Mouse (Mus musculus): Measurements from ENCODE around the gene Shisal2a.
"Not testable (repeated sequence)": the region's sequence is repeated elsewhere in the genome, so short reads cannot be mapped to it uniquely, and the experiment has no call there.

The Shisal2a gene

GRCm38 (mm10) chr4:108372166-108372565, 11.0 kb downstream of the Shisal2a start:
- DNase-seq (ENCODE audit: low read depth): no peak

GRCm38 (mm10) chr4:108371421-108371820, 11.7 kb downstream of the Shisal2a start:
- DNase-seq (ENCODE audit: low read depth): peak; percentile 90

GRCm38 (mm10) chr4:108370409-108370808, 12.7 kb downstream of the Shisal2a start:
- DNase-seq (ENCODE audit: low read depth): peak; percentile 96

- no peak for DNase-seq (ENCODE audit: low read depth)
These were observed 13.9 kb downstream of the Shisal2a start for GRCm38 (mm10) chr4:108369254-108369653.

GRCm38 (mm10) chr4:108364111-108364476, 19.1 kb downstream of the Shisal2a start:
- DNase-seq (ENCODE audit: low read depth): no peak

- no peak for DNase-seq (ENCODE audit: low read depth)
These were observed 19.6 kb downstream of the Shisal2a start for GRCm38 (mm10) chr4:108363355-108364110.

- DNase-seq (ENCODE audit: low read depth): no peak
These were observed 20.6 kb downstream of the Shisal2a start for GRCm38 (mm10) chr4:108362321-108363261.

GRCm38 (mm10) chr4:108360136-108361055, 22.8 kb downstream of the Shisal2a start:
- no peak for DNase-seq (ENCODE audit: low read depth)

GRCm38 (mm10) chr4:108358498-108358897, 24.7 kb downstream of the Shisal2a start:
- no peak for DNase-seq (ENCODE audit: low read depth)

- DNase-seq (ENCODE audit: low read depth): no peak
These were observed 25.7 kb downstream of the Shisal2a start for GRCm38 (mm10) chr4:108357458-108357857.

- not testable (repeated sequence) for DNase-seq (ENCODE audit: low read depth)
These were observed 29.6 kb downstream of the Shisal2a start for GRCm38 (mm10) chr4:108353591-108353990.

GRCm38 (mm10) chr4:108350819-108351218, 32.3 kb downstream of the Shisal2a start:
- DNase-seq (ENCODE audit: low read depth): peak; percentile 65

GRCm38 (mm10) chr4:108349836-108350547, 33.2 kb downstream of the Shisal2a start:
- DNase-seq (ENCODE audit: low read depth): peak; percentile 92

GRCm38 (mm10) chr4:108349064-108349463, 34.1 kb downstream of the Shisal2a start:
- no peak for DNase-seq (ENCODE audit: low read depth)

GRCm38 (mm10) chr4:108348256-108348875, 34.8 kb downstream of the Shisal2a start:
- peak; percentile 78 for DNase-seq (ENCODE audit: low read depth)

GRCm38 (mm10) chr4:108347111-108347510, 36.0 kb downstream of the Shisal2a start:
- peak; percentile 92 for DNase-seq (ENCODE audit: low read depth)

GRCm38 (mm10) chr4:108345826-108346225, 37.3 kb downstream of the Shisal2a start:
- DNase-seq (ENCODE audit: low read depth): no peak

GRCm38 (mm10) chr4:108344631-108345083, 38.5 kb downstream of the Shisal2a start:
- DNase-seq (ENCODE audit: low read depth): no peak

GRCm38 (mm10) chr4:108339277-108339690, 43.9 kb downstream of the Shisal2a start:
- DNase-seq (ENCODE audit: low read depth): peak; percentile 80

- no peak for DNase-seq (ENCODE audit: low read depth)
These were observed 44.3 kb downstream of the Shisal2a start for GRCm38 (mm10) chr4:108338811-108339210.
